Mouse (Mus musculus) hindbrain, postnatal 0 days (tissue): ENCODE measurements at regions not wholly inside any gene's neighbourhood (a gene's known extent, or its start where the extent isn't known, plus 50 kb on each side); places are given as distances from the start of the nearest gene placed in this dataset.

Source experiments
- ATAC-seq: fragments of 200-750 bp; cut with Nextera tagmentation; 2 replicates; pipeline ENCODE4 v1.8.0; 2017; ENCODE audit warnings: mild to moderate bottlenecking, moderate TSS enrichment, moderate library complexity
- DNase-seq: peaks from one replicate; pipeline ENCODE4 v3.0.0-alpha.2; 2015; ENCODE audit warnings: low spot score
- H3K27ac ChIP-seq: fragments of 300-500 bp; sonication (generic); 2 replicates; pipeline ENCODE4 v1.5.1; 2014; ENCODE audit warnings: mild to moderate bottlenecking
- H3K27me3 ChIP-seq: fragments of 300-500 bp; sonication (generic); 2 replicates; pipeline ENCODE4 v1.6.1; 2014; ENCODE audit warnings: low read length, mixed read lengths; ENCODE audit not compliant: insufficient read depth
- H3K36me3 ChIP-seq: fragments of 300-500 bp; sonication (generic); 2 replicates; pipeline ENCODE4 v1.6.1; 2014; ENCODE audit warnings: low read length, mixed read lengths; ENCODE audit not compliant: insufficient read depth
- H3K4me1 ChIP-seq: fragments of 300-500 bp; sonication (generic); 2 replicates; pipeline ENCODE4 v1.6.1; 2014; ENCODE audit warnings: antibody characterized with exemption, low read length, mixed read lengths; ENCODE audit not compliant: insufficient read depth
- H3K4me2 ChIP-seq: fragments of 300-500 bp; sonication (generic); 2 replicates; pipeline ENCODE4 v1.6.1; 2014; ENCODE audit warnings: low read depth, mild to moderate bottlenecking, low read length, moderate library complexity, mixed read lengths
- H3K4me3 ChIP-seq: fragments of 300-500 bp; sonication (generic); 2 replicates; pipeline ENCODE4 v1.5.1; 2014; ENCODE audit warnings: low read length
- H3K9ac ChIP-seq: fragments of 300-500 bp; sonication (generic); replicated peaks from 2 replicates; pipeline ENCODE4 v1.6.1; 2014; ENCODE audit warnings: mild to moderate bottlenecking, low read length, moderate library complexity, mixed read lengths
- H3K9me3 ChIP-seq: fragments of 300-500 bp; sonication (generic); 2 replicates; pipeline ENCODE4 v1.6.1; 2016; ENCODE audit warnings: low read length, mixed read lengths
- CTCF ChIP-seq: IDR thresholded peaks from 2 replicates; pipeline ENCODE4 v1.5.1; 2016; ENCODE audit warnings: antibody characterized with exemption, control low read depth, low read depth
- WGBS: fragments of 180-500 bp; shearing (Covaris S2); extraction: QIAGEN DNeasy Blood & Tissue Kit; methylation state at CpG from one replicate; pipeline ENCODE4 v1.1.7; 2014; 5-methylcytosine and 5-hydroxymethylcytosine counted together

- no peaks in the 10 kb centered on the region for H3K27me3 ChIP-seq
- no peak for DNase-seq
- TF ChIP-seq CTCF = no peak
- no peak overlapping the region for H3K27ac ChIP-seq
- no peak overlapping the region for H3K4me3 ChIP-seq
- 53% methylated on average over 2 of the region's 2 CpGs for WGBS
- ATAC-seq = no peak
- H3K4me1 ChIP-seq = no peaks in the 10 kb centered on the region
- no peak overlapping the region for H3K4me2 ChIP-seq
- H3K9me3 ChIP-seq = no peaks in the 10 kb centered on the region
- H3K36me3 ChIP-seq = no peaks in the 10 kb centered on the region
- H3K9ac ChIP-seq = no peak overlapping the region
These were observed 141.3 kb downstream of the Lca5 start for GRCm38 (mm10) chr9:83299623-83300022.

- H3K27ac ChIP-seq = no peak overlapping the region
These were observed 145.5 kb downstream of the Lca5 start for GRCm38 (mm10) chr9:83295453-83295852.

GRCm38 (mm10) chr9:83294441-83294840 is 146.5 kb downstream of the Lca5 start:
- TF ChIP-seq CTCF = no peak
- ATAC-seq = no peak

More at GRCm38 (mm10) chr9:83295453-83295852, 145.5 kb downstream of the Lca5 start:
- no peak for TF ChIP-seq CTCF
- Histone ChIP-seq H3K4me3 (no peak overlapping the region), H3K4me2 (no peak overlapping the region), H3K36me3 (no peaks in the 10 kb centered on the region), H3K9me3 (no peaks in the 10 kb centered on the region), H3K9ac (no peak overlapping the region), H3K4me1 (no peaks in the 10 kb centered on the region), H3K27me3 (no peaks in the 10 kb centered on the region)
- 85% methylated on average over 9 of the region's 9 CpGs for WGBS
- no peak for ATAC-seq
- DNase-seq = no peak

GRCm38 (mm10) chr9:83284097-83284496 is 137.6 kb upstream of the Hmgn3 start:
- no peak for DNase-seq
- H3K4me2 ChIP-seq = no peak overlapping the region
- ATAC-seq = no peak
- H3K9me3 ChIP-seq = no peaks in the 10 kb centered on the region
- no peak overlapping the region for H3K4me3 ChIP-seq
- no peaks in the 10 kb centered on the region for H3K27me3 ChIP-seq
- H3K36me3 ChIP-seq = no peaks in the 10 kb centered on the region
- H3K4me1 ChIP-seq = no peaks in the 10 kb centered on the region
- WGBS = 60% methylated on average over 1 of the region's 1 CpGs
- no peak overlapping the region for H3K9ac ChIP-seq
- no peak for TF ChIP-seq CTCF
- no peak overlapping the region for H3K27ac ChIP-seq

More at GRCm38 (mm10) chr9:83294441-83294840, 146.5 kb downstream of the Lca5 start:
- H3K9ac ChIP-seq = no peak overlapping the region
- 79% methylated on average over 13 of the region's 13 CpGs for WGBS
- H3K27me3 ChIP-seq = no peaks in the 10 kb centered on the region
- H3K4me2 ChIP-seq = no peak overlapping the region
- H3K27ac ChIP-seq = no peak overlapping the region
- H3K4me1 ChIP-seq = no peaks in the 10 kb centered on the region
- no peak overlapping the region for H3K4me3 ChIP-seq
- H3K36me3 ChIP-seq = no peaks in the 10 kb centered on the region
- DNase-seq = no peak
- H3K9me3 ChIP-seq = no peaks in the 10 kb centered on the region

GRCm38 (mm10) chr9:83283662-83284061 is 137.2 kb upstream of the Hmgn3 start:
- H3K27me3 ChIP-seq = no peaks in the 10 kb centered on the region
- no peaks in the 10 kb centered on the region for H3K9me3 ChIP-seq
- no peak overlapping the region for H3K4me3 ChIP-seq
- no peak for TF ChIP-seq CTCF
- H3K4me2 ChIP-seq = no peak overlapping the region
- H3K4me1 ChIP-seq = no peaks in the 10 kb centered on the region
- H3K36me3 ChIP-seq = no peaks in the 10 kb centered on the region
- H3K27ac ChIP-seq = no peak overlapping the region
- H3K9ac ChIP-seq = no peak overlapping the region
- 48% methylated on average over 4 of the region's 4 CpGs for WGBS
- ATAC-seq (no peak), DNase-seq (no peak)

GRCm38 (mm10) chr9:83283249-83283648 is 136.8 kb upstream of the Hmgn3 start:
- H3K4me3 ChIP-seq = no peak overlapping the region
- no peaks in the 10 kb centered on the region for H3K4me1 ChIP-seq
- TF ChIP-seq CTCF = no peak
- no peak overlapping the region for H3K9ac ChIP-seq
- no peaks in the 10 kb centered on the region for H3K9me3 ChIP-seq
- ATAC-seq (no peak), DNase-seq (no peak)
- 70% methylated on average over 8 of the region's 8 CpGs for WGBS
- H3K27me3 ChIP-seq = no peaks in the 10 kb centered on the region
- no peak overlapping the region for H3K27ac ChIP-seq
- H3K4me2 ChIP-seq = no peak overlapping the region
- no peaks in the 10 kb centered on the region for H3K36me3 ChIP-seq

GRCm38 (mm10) chr9:83277791-83278190 is 131.3 kb upstream of the Hmgn3 start:
- Histone ChIP-seq H3K4me2 (no peak overlapping the region), H3K4me1 (no peaks in the 10 kb centered on the region), H3K27me3 (no peaks in the 10 kb centered on the region), H3K27ac (no peak overlapping the region), H3K9me3 (no peaks in the 10 kb centered on the region), H3K36me3 (no peaks in the 10 kb centered on the region), H3K9ac (no peak overlapping the region), H3K4me3 (no peak overlapping the region)
- DNase-seq (no peak), ATAC-seq (no peak)
- 87% methylated on average over 5 of the region's 5 CpGs for WGBS
- no peak for TF ChIP-seq CTCF
